In genomic region chr6:134756058-134756457, GRCm38 (mm10) we compare ENCODE assay signal across 12 mouse cellular contexts.
"Had no signal": no experiment of that assay in that cellular context is flagged by ENCODE, and none has a peak within 500 bp of the region (broad histone marks: within the 10 kb centered on the region; RNA-seq: fewer than 3 reads in every experiment).

No protein-coding gene starts in this region.

- DNase-seq: lung, adult 18-20 months; lung, embryonic 14.5 days; lung, postnatal 10 days; lung, postnatal 4 days; midbrain, embryonic 14.5 days; right cerebral cortex, postnatal 25 days; right cerebral cortex, postnatal 4 days; spleen, adult 18-20 months; thymus, adult 18-20 months; thymus, postnatal 14 days; thymus, postnatal 36 days had no signal

- ATAC-seq: midbrain, embryonic 16.5 days had no signal
